ENCODE assay signal across 20 mouse cellular contexts in the genomic region with DNA sequence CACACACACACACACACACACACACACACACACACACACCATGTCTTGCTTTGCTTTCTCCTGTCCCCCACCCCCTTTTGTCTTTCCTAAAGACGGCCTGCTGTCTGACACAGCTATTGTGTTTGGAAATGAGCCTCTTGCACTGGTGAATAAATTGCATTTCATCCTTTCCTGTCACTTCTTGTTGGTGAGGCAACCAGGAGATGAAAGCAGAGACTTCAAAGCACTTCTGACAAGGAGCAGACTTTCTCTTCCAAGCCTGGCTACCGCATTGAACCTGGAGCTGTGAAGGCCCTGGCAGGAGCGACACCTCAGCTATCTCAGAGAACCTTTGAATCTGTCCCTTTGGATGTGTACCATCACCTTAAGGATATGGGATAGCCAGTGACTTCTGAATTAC.
"Had no signal": no experiment of that assay in that cellular context is flagged by ENCODE, and none has a peak within 500 bp of the region (broad histone marks: within the 10 kb centered on the region; RNA-seq: fewer than 3 reads in every experiment).

No protein-coding gene starts in this region.

- H3K27me3 ChIP-seq: limb, embryonic 12.5 days; limb, embryonic 15.5 days; midbrain, embryonic 13.5 days; neural tube, embryonic 13.5 days; stomach, embryonic 15.5 days had no signal

- H3K9me3 ChIP-seq: limb, embryonic 15.5 days; stomach, embryonic 15.5 days had no signal

- H3K4me1 ChIP-seq: limb, embryonic 12.5 days had no signal

- H3K4me3 ChIP-seq: limb, embryonic 12.5 days; limb, embryonic 15.5 days; midbrain, embryonic 13.5 days; myocyte; neural tube, embryonic 13.5 days; stomach, embryonic 15.5 days had no signal

- H3K4me2 ChIP-seq: limb, embryonic 12.5 days; limb, embryonic 15.5 days; liver, embryonic 11.5 days; lung, embryonic 14.5 days; midbrain, embryonic 13.5 days; neural tube, embryonic 13.5 days; stomach, embryonic 15.5 days had no signal

- H3K27ac ChIP-seq: limb, embryonic 12.5 days; limb, embryonic 15.5 days; liver, embryonic 14.5 days; macrophage; midbrain, embryonic 13.5 days; neural tube, embryonic 13.5 days; stomach, embryonic 15.5 days had no signal

- DNase-seq: kidney, adult 9 months; kidney, postnatal 14 days; kidney, postnatal 4 days; left cerebral cortex, postnatal 4 days; liver, postnatal 0 days; lung, embryonic 14.5 days; right cerebral cortex, adult 18-20 months; right cerebral cortex, postnatal 14 days; right cerebral cortex, postnatal 4 days; thymus, postnatal 36 days had no signal

- ATAC-seq: liver, postnatal 0 days; lung, postnatal 0 days; midbrain, embryonic 13.5 days had no signal

- H3K9ac ChIP-seq: limb, embryonic 12.5 days; limb, embryonic 15.5 days; liver, embryonic 14.5 days; liver, postnatal 0 days; lung, embryonic 14.5 days; midbrain, embryonic 13.5 days; neural tube, embryonic 13.5 days; stomach, embryonic 15.5 days had no signal

- H3K36me3 ChIP-seq: limb, embryonic 12.5 days; limb, embryonic 15.5 days; neural tube, embryonic 13.5 days; stomach, embryonic 15.5 days had no signal
